Mouse (Mus musculus) limb, embryonic 12.5 days (tissue): ENCODE results near the gene Auts2. TPM values are rescaled to one million over a fixed set of nuclear protein-coding genes. Genes with fewer than 3 reads are reported as not detected.

ENCODE experiments used
- ATAC-seq: fragments of 200-750 bp; cut with Nextera tagmentation; 2 replicates; pipeline ENCODE4 v1.8.0; 2017; ENCODE audit warnings: low read depth, moderate TSS enrichment; ENCODE audit not compliant: insufficient number of reproducible peaks, insufficient read depth, low FRiP score, low TSS enrichment
- H3K27ac ChIP-seq: fragments of 300-500 bp; sonication (generic); 2 replicates; pipeline ENCODE4 v1.5.1; 2016; ENCODE audit warnings: mild to moderate bottlenecking, moderate library complexity
- H3K27me3 ChIP-seq: fragments of 300-500 bp; sonication (generic); 2 replicates; pipeline ENCODE4 v1.6.1; 2016; ENCODE audit warnings: mild to moderate bottlenecking, moderate library complexity
- H3K36me3 ChIP-seq: fragments of 300-500 bp; sonication (generic); 2 replicates; pipeline ENCODE4 v1.6.1; 2016; ENCODE audit warnings: mild to moderate bottlenecking, moderate library complexity
- H3K4me1 ChIP-seq: fragments of 300-500 bp; sonication (generic); replicated peaks from 2 replicates; pipeline ENCODE4 v1.6.1; 2016
- H3K4me2 ChIP-seq: fragments of 300-500 bp; sonication (generic); 2 replicates; pipeline ENCODE4 v1.6.1; 2016; ENCODE audit warnings: mild to moderate bottlenecking, moderate library complexity
- H3K4me3 ChIP-seq: fragments of 300-500 bp; sonication (generic); replicated peaks from 2 replicates; pipeline ENCODE4 v1.5.1; 2016; ENCODE audit warnings: mild to moderate bottlenecking
- H3K9ac ChIP-seq: fragments of 300-500 bp; sonication (generic); replicated peaks from 2 replicates; pipeline ENCODE4 v1.6.1; 2016; ENCODE audit warnings: mild to moderate bottlenecking, moderate library complexity
- H3K9me3 ChIP-seq: fragments of 300-500 bp; sonication (generic); 2 replicates; pipeline ENCODE4 v1.6.1; 2016; ENCODE audit warnings: mild to moderate bottlenecking, moderate library complexity
- WGBS: fragments of 180-500 bp; shearing (Covaris S2); methylation state at CpG from one replicate; pipeline ENCODE4 v1.1.7; 2016; 5-methylcytosine and 5-hydroxymethylcytosine counted together
- polyA plus RNA-seq: library from polyadenylated mRNA; unstranded; fragments of >200 nt; fragmentation: Nextera tagmentation; extraction: Ambion mirVana; gene quantifications from 2 replicates; pipeline ENCODE4 v1.2.1, GENCODE M21; 2016

The Auts2 gene
- polyA plus RNA-seq, 1 experiment from 2014 or later = 66.4 TPM

DNA sequence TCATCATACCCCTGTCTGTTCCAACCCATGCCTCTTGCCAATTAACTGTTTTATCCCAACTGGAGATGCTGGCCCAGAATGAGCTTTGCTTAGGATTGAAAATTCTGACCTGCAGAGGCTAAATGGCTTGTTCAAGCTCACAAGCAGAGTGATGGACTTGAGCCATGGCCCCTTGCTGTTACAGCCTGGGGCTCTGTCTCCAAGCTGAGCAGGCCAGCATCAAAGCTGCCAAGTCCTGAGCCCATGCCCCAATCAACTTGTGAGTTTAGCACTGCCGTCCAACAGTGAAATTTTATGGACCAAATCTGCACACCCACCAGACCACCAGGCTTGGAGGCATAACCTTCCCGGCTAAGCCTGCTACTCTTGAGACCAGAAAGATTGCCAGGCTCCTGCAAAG lies 1012.3 kb downstream of the Auts2 start:
- H3K27me3 ChIP-seq = no peaks in the 10 kb centered on the region
- ATAC-seq = no peak
- peak overlapping the region; percentile 37; the same call in 1 of the 2 replicates for H3K4me2 ChIP-seq
- no peak overlapping the region for H3K27ac ChIP-seq
- peaks cover 78% of the 10 kb centered on the region for H3K4me1 ChIP-seq
- H3K36me3 ChIP-seq = peaks cover 35% of the 10 kb centered on the region
- 19% methylated on average over 2 of the region's 2 CpGs for WGBS
- no peaks in the 10 kb centered on the region for H3K9me3 ChIP-seq
- H3K9ac ChIP-seq = no peak overlapping the region
- no peak overlapping the region for H3K4me3 ChIP-seq

DNA sequence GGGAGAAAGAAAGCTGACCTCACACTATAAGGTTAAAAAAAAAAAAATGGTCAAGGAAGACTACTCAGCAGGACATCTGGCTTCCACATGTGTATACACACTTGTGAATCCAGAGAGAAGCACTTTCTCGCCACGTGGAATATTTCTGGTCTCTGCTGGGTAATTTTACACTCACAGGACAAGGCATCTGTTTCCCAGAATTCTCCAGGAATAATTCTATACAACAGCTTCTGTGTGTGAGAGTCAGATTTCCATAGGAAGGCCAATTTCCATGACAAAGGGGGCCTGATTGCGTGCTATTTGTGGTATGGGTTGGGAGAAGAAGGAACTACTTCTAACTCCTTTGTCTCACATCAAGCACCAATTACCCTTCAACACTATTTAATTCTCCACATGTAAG lies 1016.5 kb downstream of the Auts2 start:
- Histone ChIP-seq H3K36me3 (peaks cover 34% of the 10 kb centered on the region), H3K27me3 (no peaks in the 10 kb centered on the region), H3K27ac (peak overlapping the region; percentile 81), H3K9me3 (no peaks in the 10 kb centered on the region), H3K4me2 (peak overlapping the region; percentile 0; the same call in 1 of the 2 replicates), H3K9ac (no peak overlapping the region), H3K4me3 (no peak overlapping the region), H3K4me1 (peaks cover 79% of the 10 kb centered on the region)
- 0 out of 2 replicates have a peak, but pooled peaks have one; percentile 15 for ATAC-seq
- 14% methylated on average over 3 of the region's 3 CpGs for WGBS

DNA sequence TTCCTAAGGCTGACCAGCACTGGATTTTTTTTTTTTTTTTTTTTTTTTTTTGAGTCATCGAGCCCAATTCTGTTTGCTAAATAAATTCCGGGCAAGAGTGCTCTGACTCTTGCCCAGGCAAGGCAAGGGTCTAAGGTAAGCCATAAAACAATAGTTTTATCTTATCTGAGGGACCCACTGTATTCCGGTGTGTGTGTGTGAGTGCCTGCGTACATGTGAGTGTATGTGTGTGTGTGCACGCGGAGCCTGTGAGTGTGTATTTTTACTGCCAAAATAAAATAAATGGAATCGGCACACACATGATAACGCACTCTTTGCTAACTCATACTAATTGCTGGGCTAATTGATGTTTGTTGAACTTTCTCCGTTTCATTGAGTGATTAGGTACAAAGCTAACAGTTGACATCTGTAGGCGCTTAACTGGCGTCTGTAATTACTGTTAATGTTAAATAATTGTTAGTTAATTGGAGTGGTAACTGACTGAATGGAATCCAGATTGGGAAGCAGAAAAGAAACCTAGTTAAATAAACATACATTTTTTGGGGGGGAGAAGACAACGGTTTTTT lies 1018.2 kb downstream of the Auts2 start:
- peaks cover 68% of the 10 kb centered on the region for H3K4me1 ChIP-seq
- no peak overlapping the region for H3K4me3 ChIP-seq
- no peak overlapping the region for H3K4me2 ChIP-seq
- H3K9me3 ChIP-seq = no peaks in the 10 kb centered on the region
- 56% methylated on average over 12 of the region's 12 CpGs for WGBS
- H3K36me3 ChIP-seq = peaks cover 31% of the 10 kb centered on the region
- no peak overlapping the region for H3K27ac ChIP-seq
- no peaks in the 10 kb centered on the region for H3K27me3 ChIP-seq
- no peak for ATAC-seq
- no peak overlapping the region for H3K9ac ChIP-seq

DNA sequence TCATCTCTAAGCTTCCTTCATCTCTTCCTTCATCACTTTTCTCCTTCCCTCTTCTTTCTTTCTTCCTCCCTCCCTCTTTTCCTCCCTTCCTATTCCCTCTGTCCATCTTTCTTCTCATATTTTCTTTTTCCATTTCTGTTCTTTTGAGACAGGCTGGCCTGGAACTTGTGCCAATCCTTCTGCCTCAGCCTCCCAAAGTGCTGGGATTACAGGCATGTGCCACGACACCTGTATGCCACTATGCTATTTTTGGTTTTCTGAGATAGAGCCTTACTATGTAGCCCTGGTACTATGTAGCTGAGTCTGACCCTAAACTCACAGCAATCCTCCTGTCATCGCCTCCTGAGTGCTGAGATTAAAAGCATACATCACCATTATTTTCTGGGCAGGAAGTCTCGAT lies 1023.6 kb downstream of the Auts2 start:
- H3K4me1 ChIP-seq = peaks cover 46% of the 10 kb centered on the region
- H3K9ac ChIP-seq = no peak overlapping the region
- no peaks in the 10 kb centered on the region for H3K9me3 ChIP-seq
- H3K27ac ChIP-seq = no peak overlapping the region
- ATAC-seq = no peak
- no peak overlapping the region for H3K4me3 ChIP-seq
- H3K4me2 ChIP-seq = no peak overlapping the region
- H3K27me3 ChIP-seq = no peaks in the 10 kb centered on the region
- 75% methylated on average over 3 of the region's 3 CpGs for WGBS
- peaks cover 23% of the 10 kb centered on the region; the same call in 1 of the 2 replicates for H3K36me3 ChIP-seq

DNA sequence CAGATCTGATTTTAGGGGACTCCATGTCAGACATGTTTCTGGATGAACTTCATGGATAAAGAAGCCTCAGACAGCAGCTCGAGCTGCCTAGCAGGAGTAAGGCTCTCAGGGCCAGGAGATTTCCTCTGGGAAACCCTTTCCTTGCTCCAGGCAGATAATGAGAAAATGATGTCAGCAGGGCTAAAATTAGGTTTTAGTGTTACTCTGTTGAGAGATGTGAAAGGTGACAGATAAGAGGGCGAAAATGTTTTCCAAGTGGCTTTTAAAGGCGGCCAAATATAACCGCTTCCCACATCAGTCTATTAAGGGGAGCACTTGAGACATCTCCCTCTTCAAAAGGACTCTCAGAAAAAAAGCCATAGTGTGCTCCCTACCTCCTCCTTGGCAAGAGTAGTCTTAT lies 1025.5 kb downstream of the Auts2 start:
- Histone ChIP-seq H3K27ac (no peak overlapping the region), H3K9me3 (0 out of 2 replicates have a peak, but pooled peaks cover 4% of the 10 kb centered on the region), H3K4me3 (no peak overlapping the region), H3K36me3 (peaks cover 26% of the 10 kb centered on the region), H3K4me2 (no peak overlapping the region), H3K9ac (no peak overlapping the region), H3K27me3 (no peaks in the 10 kb centered on the region), H3K4me1 (peaks cover 28% of the 10 kb centered on the region)
- ATAC-seq = no peak
- 67% methylated on average over 4 of the region's 4 CpGs for WGBS

DNA sequence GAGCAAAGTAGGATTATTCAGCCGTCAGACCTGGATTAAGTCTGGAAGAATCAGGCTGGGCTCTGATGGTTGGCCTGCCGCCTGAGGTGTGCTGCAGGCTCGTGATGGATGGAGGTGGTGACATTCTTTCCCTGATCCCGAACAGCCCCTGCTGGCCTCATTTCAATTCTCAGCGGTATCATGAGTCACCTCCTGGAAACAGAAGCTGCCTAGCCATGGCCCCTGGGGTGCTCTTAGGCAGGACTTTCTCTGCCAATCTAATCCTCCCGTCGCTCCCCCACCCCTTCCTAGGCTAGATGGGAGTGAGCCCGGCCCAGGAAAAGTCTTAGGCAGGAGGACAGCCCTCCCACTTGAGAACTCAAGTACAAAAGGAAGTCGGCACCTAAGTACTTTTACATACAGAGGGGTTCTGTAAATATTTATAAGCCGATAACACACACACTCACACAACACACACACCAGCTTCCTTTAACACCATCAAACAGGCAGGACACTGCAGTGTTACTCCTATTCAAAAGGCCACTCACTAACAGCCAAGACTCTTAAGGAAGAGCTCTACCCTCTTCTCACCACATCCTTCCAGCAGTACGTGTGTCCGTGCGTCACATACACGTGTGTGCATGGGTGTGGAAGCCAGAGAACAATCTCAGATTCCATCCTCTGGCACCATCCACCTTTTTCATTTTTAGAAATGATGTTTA lies 1027.3 kb downstream of the Auts2 start:
- 30% methylated on average over 14 of the region's 14 CpGs for WGBS
- Histone ChIP-seq H3K9me3 (0 out of 2 replicates have a peak, but pooled peaks cover 5% of the 10 kb centered on the region), H3K9ac (no peak overlapping the region), H3K4me3 (no peak overlapping the region), H3K4me1 (peaks cover 28% of the 10 kb centered on the region), H3K4me2 (no peak overlapping the region), H3K27me3 (no peaks in the 10 kb centered on the region), H3K27ac (no peak overlapping the region), H3K36me3 (peaks cover 35% of the 10 kb centered on the region)
- ATAC-seq = no peak

DNA sequence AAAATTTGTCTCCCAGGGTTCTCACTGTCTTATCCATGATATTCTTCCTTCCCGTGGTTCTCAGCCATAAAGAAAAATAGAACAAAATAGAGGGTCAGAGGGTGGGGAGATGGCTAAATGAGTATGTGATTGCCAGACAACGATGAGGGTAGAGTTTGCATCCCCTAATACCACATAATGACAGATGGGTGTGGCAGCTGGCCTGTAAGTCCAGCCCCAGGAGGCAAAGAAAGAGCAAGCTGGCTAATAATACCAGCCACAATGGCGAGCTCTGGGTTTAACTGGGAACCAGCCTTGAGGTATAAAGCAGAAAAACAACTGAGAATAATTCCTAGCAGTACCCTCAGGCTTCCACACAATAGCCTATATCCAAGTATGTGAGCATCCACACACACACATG lies 1029.4 kb downstream of the Auts2 start:
- Histone ChIP-seq H3K27me3 (no peaks in the 10 kb centered on the region), H3K4me2 (no peak overlapping the region), H3K9me3 (0 out of 2 replicates have a peak, but pooled peaks cover 5% of the 10 kb centered on the region), H3K27ac (no peak overlapping the region), H3K9ac (no peak overlapping the region), H3K36me3 (peaks cover 36% of the 10 kb centered on the region), H3K4me1 (peaks cover 28% of the 10 kb centered on the region), H3K4me3 (no peak overlapping the region)
- 86% methylated on average over 3 of the region's 3 CpGs for WGBS
- ATAC-seq = no peak

DNA sequence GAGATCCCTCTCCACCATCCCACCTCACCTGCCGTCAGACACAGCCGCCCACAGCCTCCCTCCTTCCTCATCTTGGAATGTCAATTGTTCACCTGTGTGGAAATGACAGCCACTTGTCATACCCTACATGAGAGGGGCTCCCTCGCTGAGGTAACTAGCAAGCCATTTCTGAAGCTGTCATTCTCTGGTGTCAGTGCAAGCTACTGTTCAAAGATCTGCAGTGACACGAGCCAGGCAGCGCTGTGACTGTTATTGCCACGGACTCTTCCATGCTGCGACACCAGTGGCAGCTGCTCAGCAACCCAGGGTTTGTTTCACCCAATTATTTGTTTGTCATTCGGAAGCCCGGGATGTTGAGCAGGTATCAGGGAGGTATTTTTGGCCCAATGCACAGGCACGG lies 1030.5 kb downstream of the Auts2 start:
- H3K27me3 ChIP-seq = no peaks in the 10 kb centered on the region
- ATAC-seq = no peak
- WGBS = 93% methylated on average over 10 of the region's 10 CpGs
- H3K9ac ChIP-seq = no peak overlapping the region
- no peak overlapping the region for H3K27ac ChIP-seq
- no peak overlapping the region for H3K4me3 ChIP-seq
- 0 out of 2 replicates have a peak, but pooled peaks cover 5% of the 10 kb centered on the region for H3K9me3 ChIP-seq
- H3K4me2 ChIP-seq = no peak overlapping the region
- H3K36me3 ChIP-seq = peaks cover 36% of the 10 kb centered on the region
- peaks cover 20% of the 10 kb centered on the region for H3K4me1 ChIP-seq

DNA sequence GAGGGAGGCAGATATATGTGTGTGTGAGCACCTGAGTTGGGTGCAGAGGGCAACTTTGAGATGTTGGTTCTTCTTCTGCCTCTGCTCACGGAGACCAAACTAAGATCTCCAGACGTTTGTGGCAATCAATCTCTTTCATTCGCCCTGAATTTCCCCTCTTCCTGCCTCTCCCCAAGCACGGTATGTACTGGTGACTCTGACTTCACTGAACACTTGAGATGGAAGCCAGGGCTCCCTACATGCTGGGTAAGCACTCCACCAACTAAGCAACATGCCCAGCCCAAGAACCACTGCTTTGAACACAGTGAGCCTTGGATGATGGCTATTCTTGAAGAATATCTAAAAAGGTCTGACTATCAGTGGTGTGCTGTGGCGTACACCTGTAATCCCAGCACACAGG lies 1032.5 kb downstream of the Auts2 start:
- WGBS = 75% methylated on average over 5 of the region's 5 CpGs
- Histone ChIP-seq H3K9me3 (0 out of 2 replicates have a peak, but pooled peaks cover 5% of the 10 kb centered on the region), H3K4me1 (peaks cover 3% of the 10 kb centered on the region; the same call in 1 of the 2 replicates), H3K4me3 (no peak overlapping the region), H3K4me2 (no peak overlapping the region), H3K27ac (no peak overlapping the region), H3K36me3 (peaks cover 41% of the 10 kb centered on the region), H3K9ac (no peak overlapping the region), H3K27me3 (no peaks in the 10 kb centered on the region)
- no peak for ATAC-seq

DNA sequence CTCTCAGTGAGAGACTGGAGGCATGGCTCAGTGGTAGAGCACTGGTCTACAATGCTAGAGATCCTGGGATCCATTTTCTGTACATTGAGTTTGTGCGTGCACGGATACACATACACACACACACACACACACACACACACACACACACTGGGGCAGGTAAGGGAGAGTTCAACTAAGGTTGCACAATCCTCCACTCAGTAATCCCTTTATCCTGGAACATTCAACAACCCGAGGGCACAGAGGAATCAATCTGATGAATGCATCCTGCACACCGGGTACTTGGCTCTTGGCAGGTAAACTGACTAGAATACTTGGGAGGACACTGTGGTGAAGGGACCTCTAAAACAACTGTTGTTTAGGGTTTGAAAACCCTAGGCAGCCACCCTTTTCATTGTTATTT lies 1033.8 kb downstream of the Auts2 start:
- Histone ChIP-seq H3K9me3 (0 out of 2 replicates have a peak, but pooled peaks cover 5% of the 10 kb centered on the region), H3K4me3 (no peak overlapping the region), H3K9ac (no peak overlapping the region), H3K27ac (no peak overlapping the region), H3K36me3 (peaks cover 38% of the 10 kb centered on the region), H3K4me2 (no peak overlapping the region), H3K27me3 (no peaks in the 10 kb centered on the region), H3K4me1 (no peaks in the 10 kb centered on the region)
- ATAC-seq = no peak
- WGBS = 91% methylated on average over 4 of the region's 4 CpGs

DNA sequence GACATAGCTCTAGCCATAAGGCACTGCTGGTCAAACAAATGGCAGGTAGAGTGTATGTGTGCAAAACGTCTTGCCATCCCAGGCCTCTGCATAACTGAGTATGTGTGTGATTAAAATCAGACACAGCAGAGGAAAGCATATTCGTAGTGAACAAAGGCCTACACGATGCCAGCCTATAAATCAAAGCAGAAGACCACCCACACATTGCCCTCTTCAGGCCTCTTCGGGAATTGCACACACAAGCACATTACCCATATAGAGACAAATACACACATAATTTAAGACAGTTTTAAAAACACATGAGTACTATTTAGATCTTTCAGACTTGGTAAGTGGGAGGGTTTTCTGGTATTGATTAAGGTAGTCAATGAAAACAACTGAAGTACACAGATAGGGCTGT lies 1044.3 kb downstream of the Auts2 start:
- Histone ChIP-seq H3K4me3 (no peak overlapping the region), H3K4me1 (peaks cover 9% of the 10 kb centered on the region; the same call in 1 of the 2 replicates), H3K27me3 (no peaks in the 10 kb centered on the region), H3K27ac (no peak overlapping the region), H3K36me3 (peaks cover 25% of the 10 kb centered on the region), H3K9ac (no peak overlapping the region), H3K4me2 (no peak overlapping the region), H3K9me3 (no peaks in the 10 kb centered on the region)
- WGBS = 85% methylated on average over 4 of the region's 4 CpGs
- ATAC-seq = no peak
